Mouse (Mus musculus): ENCODE measurements around the gene Cyp2e1.

Gene Cyp2e1

DNA sequence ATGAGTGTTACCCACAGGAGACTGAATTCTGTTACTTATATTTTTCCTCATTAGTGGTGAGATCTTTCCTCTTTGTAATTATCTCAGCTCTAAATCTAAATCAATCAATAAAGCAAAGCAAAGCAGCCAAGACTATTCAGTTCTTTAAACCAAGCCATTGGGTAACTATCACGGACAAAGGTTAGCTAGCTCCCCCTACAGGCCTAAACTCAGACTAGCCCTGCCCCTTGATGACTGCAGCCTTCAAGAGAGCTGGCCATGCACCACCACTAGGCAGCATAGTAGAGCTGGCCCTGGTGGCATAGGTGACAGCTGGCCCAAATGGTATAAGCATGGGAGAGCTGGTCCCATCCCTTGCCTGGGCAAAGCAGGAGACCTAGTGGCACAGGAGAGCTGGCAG, 42.2 kb downstream of the Cyp2e1 start:
- DNase-seq (ENCODE audit: low spot score in 2 of 2), result no peak

DNA sequence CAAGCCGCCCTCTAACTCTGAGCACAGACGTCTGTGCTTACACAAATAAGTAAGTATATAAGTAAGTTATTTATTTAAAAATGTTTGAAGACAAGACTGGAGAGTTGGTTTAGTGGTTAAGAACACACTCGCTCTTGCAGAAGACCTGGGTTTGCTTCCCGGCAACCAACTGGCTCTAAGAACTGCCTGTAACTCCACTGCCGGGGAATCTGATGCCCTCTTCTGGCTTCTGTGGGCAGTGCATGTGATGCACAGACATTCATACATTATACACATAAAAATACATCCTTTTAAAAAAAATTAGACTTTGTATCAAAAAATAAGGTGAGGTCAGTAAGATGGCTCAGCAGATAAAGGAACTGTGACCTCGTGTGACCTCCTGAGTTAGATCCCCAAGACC, 47.0 kb downstream of the Cyp2e1 start:
- no peak for DNase-seq (ENCODE audit: low spot score in 2 of 2)

- no peak for DNase-seq (ENCODE audit: low spot score in 2 of 2)
Measured at GRCm38 (mm10) chr7:140811714-140812113, 48.2 kb downstream of the Cyp2e1 start.

- DNase-seq (ENCODE audit: low spot score in 2 of 2), result no peak
Measured at GRCm38 (mm10) chr7:140812850-140813249, 49.3 kb downstream of the Cyp2e1 start.

DNA sequence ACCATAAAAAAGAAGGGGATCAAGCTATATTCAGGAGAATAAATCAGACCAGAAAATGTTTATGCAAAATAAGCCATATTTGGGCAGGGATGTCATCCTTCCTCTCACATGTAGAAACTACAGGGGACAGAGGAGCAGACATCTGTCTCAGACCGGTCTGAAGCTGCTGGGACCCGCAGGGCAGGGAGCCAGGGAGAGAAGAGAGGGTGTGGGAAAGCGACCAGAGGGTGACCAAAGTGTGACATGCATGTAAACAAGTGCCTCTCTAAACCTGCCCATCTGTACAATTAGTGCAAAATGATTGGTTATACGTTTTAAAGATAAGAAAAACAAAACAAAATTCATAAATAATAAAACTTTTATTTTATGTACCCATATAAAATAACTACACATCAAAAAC, 56.6 kb downstream of the Cyp2e1 start:
- DNase-seq (ENCODE audit: low spot score in 2 of 2), result no peak

GRCm38 (mm10) chr7:140821305-140821652, 57.7 kb downstream of the Cyp2e1 start:
- no peak for DNase-seq (ENCODE audit: low spot score in 2 of 2)

DNA sequence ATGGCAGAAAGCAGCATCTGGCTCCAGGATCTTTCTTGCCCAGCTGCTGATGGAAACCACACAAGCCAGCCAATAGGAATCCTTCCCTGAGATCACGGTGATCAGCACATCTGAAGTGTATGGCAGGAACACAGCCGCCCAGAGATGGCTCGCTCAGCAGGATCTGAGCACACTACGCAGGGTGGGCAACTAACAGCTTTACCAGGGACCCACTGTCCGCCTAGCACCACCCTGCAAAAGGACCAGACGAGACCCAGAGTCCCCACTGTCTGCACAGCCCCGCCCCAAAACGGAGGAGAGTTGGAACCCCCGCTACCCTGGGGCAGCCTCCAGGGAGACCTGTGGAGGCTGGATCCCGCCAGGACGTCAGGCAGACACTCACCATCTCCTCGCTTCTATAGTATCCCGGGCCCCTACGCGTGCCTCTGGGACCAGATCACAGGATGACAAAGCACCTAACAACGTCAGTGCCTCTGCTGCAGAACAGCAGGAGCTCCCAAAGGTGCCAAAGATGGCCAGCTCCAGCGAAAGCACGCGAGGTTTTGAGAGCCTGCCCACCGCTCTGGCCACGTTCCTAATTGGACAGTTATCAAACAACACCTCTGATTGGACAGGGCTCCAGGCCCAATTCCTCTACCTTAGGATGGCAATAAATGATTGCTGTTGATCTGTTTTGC, 58.3 kb downstream of the Cyp2e1 start, which contains the start of gene Zfp941:
Zfp941 (minus strand) TSS at position 526 of the 677 bp plus-strand sequence.
- DNase-seq (ENCODE audit: low spot score in 2 of 2), result peak in 1 of 2 experiments; percentile 61

GRCm38 (mm10) chr7:140822731-140823130, 59.2 kb downstream of the Cyp2e1 start:
- peak in 1 of 2 experiments; percentile 52 for DNase-seq (ENCODE audit: low spot score in 2 of 2)

Data from urinary bladder, postnatal 4 days (tissue).